Mouse (Mus musculus) CD4-positive helper T cell, adult 2 months (primary cell): ENCODE measurements around the gene Smim22.

Source experiments
- DNase-seq: peaks from one replicate; pipeline ENCODE4 v3.0.0-alpha.2; 2012; ENCODE audit warnings: low read depth, missing footprints, low spot score

Smim22 gene

GRCm38 (mm10) chr16:5008076-5008475, 988 bp downstream of the Smim22 start:
- DNase-seq = no peak

DNA sequence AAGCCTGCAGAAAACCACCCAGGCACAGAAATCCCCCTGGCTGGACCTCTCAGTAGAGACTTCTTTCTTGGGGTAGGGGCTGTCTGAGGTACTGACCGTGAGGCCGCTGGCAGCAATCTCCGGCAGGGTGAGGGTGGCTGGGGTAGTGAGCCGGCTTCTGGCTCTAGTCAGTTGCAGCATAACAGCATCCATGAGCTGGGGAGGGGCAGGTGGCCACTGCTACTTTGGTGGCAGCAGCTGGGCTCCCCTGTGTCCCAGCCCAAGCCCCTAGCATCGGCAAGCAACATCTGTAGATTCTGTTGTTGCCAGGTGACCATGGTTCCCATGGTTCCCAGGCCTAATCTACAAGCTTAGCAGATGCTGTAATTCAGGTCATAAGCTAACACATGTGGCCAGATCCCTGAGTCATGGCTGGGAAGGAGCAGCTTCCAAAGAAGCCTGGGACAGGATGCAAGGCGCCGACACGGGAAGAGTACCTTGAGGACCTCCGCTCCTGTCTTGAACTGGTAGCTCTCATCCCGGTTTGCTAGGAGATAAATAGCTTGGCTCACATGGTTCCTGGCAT, 3.4 kb downstream of the Smim22 start:
- DNase-seq = no peak

DNA sequence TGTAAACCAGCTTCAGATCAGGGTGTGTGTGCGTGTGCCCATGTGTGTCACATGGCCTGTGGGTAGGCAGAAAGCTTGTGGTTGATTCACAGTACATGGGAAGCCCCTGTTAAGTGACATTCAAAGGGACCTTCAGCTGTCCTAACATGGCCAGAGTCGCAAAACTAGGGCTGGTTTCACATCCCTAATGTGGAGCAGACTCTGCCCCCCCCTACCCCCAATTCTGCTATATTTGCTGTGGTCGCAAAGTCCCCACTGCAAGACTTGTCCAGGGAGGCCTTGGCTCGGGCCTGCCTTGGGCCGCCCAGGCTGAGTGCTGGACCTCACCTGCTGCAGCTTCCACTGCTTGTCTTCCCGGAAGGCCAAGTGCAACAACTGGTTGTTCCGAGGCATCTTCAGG, 4.2 kb downstream of the Smim22 start:
- no peak for DNase-seq

GRCm38 (mm10) chr16:5012036-5013005, 5.2 kb downstream of the Smim22 start:
- DNase-seq = no peak

GRCm38 (mm10) chr16:5013054-5013838, 6.2 kb downstream of the Smim22 start, which contains the start of gene Rogdi:
Gene Rogdi (minus strand): TSS chr16:5013553.
- peak; percentile 97 for DNase-seq

GRCm38 (mm10) chr16:5014578-5014977, 7.5 kb downstream of the Smim22 start:
- no peak for DNase-seq

DNA sequence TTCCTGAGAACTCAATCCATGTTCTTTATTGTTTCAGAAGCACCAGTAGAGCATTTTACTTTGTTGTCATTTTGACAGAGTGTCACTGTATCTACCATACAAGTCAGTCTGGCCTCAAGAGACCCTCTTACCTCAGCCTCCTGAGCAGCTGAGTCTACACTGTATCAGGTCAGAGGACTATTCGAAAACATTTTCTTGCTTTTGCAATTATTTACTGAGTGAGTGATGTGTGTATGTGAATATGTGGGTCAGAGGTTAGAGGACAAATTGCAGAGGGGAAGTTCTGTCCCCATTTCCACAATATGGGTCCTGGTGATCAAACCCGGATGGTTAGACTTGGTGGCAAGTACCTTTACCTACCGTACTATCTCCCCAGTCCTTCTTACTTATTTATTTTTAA, 16.9 kb downstream of the Smim22 start:
- no peak for DNase-seq

DNA sequence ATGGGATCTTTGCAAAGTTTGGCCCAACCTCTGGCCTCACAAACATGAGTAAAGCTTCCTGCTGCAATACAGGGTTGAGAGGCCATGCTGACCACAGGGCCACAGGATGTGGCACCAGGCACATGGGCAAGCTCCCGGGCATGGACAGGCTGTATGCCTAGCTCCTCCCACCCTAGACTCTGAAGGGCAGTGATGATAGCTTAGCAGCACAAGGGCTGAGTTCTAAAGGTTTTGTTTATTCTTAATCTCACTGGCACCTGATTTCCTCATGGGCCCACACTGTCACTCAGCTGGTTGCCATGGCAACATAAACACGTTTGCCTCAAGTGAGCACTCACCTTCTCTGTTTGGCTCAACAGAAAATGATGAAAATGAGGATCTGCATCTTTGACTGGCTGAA, 22.8 kb downstream of the Smim22 start:
- DNase-seq = peak; percentile 51

- DNase-seq = no peak
These were observed 28.5 kb downstream of the Smim22 start for GRCm38 (mm10) chr16:5035591-5035990.

DNA sequence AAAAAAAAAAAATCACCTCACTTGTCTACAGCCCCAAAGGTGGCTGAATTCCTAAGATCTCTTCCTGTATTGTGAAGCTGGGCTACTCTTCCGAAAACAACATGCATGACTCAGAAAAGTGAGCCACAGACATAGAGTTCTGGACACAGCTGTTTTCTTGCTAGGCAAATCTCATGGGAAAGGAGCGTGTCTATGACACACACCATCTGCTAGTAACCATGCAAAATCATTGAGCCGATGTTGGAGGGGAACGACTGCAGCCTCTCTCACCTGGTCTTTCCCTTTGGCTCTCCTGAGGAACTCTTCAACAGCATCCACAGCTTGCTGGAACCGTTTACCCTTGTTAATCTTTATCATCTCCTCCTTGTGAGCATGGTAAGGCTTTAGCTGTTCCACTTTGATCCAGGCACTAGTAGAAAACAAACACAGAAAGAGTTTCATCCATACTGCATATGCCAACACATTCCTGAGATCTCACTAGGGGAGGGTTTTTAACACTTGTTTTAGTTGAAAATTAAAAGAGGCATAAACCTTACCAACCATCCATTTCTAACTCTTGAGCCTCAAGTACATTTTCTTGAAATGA, 29.7 kb downstream of the Smim22 start:
- no peak for DNase-seq

DNA sequence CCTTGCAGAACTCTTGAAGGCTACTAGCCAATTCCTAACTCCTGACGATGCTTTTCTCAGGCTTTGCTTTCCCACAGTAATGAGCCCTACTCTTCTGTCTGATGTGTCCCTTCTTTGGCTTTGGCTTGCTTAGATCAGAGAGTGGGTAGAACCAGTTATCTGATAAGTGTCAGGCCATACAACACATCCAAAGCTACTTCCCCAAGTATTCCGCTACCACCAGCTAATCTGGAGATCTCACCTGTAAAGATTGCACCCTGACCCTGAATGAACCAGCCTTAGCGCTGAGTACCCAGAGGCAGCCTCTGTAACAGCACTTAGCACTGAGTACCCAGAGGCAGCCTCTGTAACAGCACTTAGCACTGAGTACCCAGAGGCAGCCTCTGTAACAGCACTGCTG, 38.2 kb downstream of the Smim22 start:
- DNase-seq = no peak

DNA sequence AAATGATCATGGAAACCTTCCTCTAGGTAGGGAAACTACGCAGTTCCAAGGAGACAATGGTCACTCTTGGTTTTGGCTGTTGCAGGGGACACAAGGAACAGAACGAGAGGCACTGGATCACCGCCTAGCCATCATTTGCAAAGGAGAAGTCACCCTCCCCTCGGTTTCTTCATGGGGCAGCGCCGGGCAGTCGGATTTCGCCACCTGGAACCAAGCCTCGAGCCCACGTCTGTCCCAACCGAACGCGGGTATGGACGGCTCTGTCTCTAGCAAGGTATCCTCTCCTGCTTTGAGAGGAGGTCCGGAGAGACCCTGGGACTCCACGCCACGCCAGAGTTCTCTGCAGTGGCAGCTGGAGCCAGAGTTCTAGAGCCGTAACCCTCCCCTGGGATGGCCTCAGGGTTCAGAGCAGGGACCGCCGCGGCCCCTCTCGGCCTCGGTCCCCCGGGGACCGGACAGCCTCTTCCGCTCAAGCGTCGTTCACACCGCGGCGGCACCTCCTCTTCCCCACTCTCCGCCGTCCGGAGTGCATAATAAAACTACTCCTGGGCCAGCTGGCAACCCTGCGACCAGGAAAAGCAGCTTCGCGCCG, 42.2 kb downstream of the Smim22 start:
- peak; percentile 29 for DNase-seq

GRCm38 (mm10) chr16:5049774-5050234, 42.7 kb downstream of the Smim22 start, which contains the start of the genes Glyr1 and Ubn1:
Gene Glyr1 (minus strand): TSS chr16:5049863.
Gene Ubn1 (plus strand): TSS chr16:5050057.
- DNase-seq = peak; percentile 100

DNA sequence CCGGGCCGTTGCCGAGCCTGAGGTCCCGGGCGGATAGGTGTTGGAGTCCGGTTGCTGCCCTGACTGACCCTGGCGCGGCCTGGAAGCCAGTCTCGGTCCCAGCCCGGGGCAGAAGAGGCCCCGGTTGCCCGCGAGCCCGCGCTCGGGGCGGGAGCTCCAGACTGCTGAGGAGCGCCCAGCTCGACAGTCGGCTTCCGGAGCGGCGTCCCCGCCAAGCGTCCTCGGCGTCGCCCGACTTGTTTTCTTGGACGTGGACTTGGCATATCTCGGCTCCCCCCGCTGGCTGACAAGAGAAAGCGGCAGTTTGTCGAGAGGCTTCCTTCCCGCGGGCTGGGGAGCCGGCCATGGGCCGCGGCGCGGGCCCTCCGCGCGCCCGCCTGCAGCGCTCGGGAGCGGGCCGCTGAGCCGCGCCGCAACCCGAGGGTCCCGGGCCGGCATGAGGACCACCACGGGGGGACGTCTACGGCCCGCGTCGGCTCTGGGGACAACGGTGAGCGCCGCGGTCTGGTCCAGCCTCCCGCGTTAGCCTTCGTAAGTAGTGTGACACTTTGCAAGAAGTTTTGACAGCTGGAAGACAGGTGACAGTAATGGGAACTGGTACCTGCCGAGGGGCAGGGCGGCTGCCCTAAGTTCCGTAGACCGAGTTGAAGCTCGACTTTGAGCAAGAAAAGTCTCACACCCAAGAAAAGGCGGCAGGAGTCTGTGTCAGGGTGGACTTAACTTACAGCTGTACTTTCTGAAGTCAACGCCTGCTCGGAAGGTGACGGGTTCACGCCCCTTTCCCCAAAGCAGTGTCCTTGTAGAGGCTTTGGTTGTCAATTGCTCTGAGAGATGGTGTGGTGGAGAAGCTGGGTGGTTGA, 43.4 kb downstream of the Smim22 start:
- DNase-seq = peak; percentile 89
